8 mouse cellular contexts compared by ENCODE assay signal in the genomic region with DNA sequence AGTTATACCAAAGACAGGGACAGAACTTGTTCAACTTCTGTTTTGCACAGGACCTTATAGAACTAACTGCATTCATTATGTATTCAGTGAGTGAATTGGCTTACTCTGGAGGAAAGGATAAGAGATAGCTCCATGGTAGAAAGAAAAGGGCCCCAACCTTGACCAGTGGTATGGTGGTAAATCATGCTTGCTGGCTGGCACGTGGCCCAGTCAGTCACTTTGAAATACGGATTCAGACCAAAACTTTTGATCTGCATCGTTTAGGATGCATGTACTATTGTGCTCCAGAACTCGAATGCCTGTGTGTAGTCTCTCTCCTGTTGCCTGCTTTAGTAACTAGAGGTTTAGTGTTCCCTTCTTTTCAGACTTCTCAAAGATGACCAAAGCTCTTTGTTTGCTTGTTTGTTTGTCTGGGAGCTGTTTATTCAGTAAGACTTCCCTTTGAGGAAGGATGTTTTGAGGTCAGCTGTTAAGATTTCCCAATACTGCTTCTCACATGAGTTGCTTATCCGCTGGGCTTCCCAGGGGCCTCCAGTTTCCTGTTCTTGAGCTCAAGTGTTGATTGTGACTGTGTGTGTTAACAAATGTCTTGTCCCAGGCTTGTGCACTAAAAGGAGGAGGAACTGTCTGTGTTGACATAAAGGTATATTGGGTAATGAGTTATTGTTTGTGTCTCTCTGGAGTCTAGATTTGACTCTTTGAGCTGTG. TPM values are rescaled to one million over a fixed set of nuclear protein-coding genes. Genes with fewer than 3 reads are reported as not detected.
DNase-seq lines count a peak whose midpoint lies in the region; ATAC-seq and TF ChIP-seq lines count a peak whose summit lies in the region.

No protein-coding gene starts in this region.

- peaks cover 85% of the 10 kb centered on the region for H3K36me3 ChIP-seq in erythroblast, embryonic 14.5 days (ENCODE audit: control insufficient read depth)
- peaks cover 22% of the 10 kb centered on the region for H3K36me3 ChIP-seq in heart, embryonic 12.5 days
- peaks cover 22% of the 10 kb centered on the region for H3K36me3 ChIP-seq in liver, postnatal 0 days (replicated peaks; ENCODE audit: insufficient read depth, low read length)

- H3K27ac ChIP-seq in heart, embryonic 12.5 days (ENCODE audit: poor library complexity, severe bottlenecking), result peak overlapping the region; percentile 63
- H3K27ac ChIP-seq in liver, postnatal 0 days (ENCODE audit: low read depth), result peak overlapping the region; percentile 71

- 46% methylated on average over 5 of the region's 5 CpGs for WGBS in heart, embryonic 12.5 days
- WGBS in liver, postnatal 0 days (ENCODE audit: insufficient replicate concordance), result 10% methylated on average over 5 of the region's 5 CpGs

- H3K9ac ChIP-seq in heart, embryonic 12.5 days, result no peak overlapping the region; the same call in 1 of the 2 replicates
- no peak overlapping the region; the same call in 1 of the 2 replicates for H3K9ac ChIP-seq in liver, postnatal 0 days (replicated peaks)

- ATAC-seq in erythroblast, adult 5-6 weeks (replicated peaks; ENCODE audit: low FRiP score, poor library complexity, severe bottlenecking), result no peak
- ATAC-seq in heart, embryonic 12.5 days (ENCODE audit: insufficient number of reproducible peaks, low FRiP score), result no peak
- ATAC-seq in liver, postnatal 0 days, result peak; percentile 0; the same call in 1 of the 2 replicates

- peaks cover 2% of the 10 kb centered on the region; the same call in 1 of the 2 replicates for H3K9me3 ChIP-seq in erythroblast, embryonic 14.5 days (ENCODE audit: control insufficient read depth, low read length)
- no peaks in the 10 kb centered on the region for H3K9me3 ChIP-seq in heart, embryonic 12.5 days (replicated peaks)
- no peaks in the 10 kb centered on the region for H3K9me3 ChIP-seq in liver, postnatal 0 days (ENCODE audit: low read length)

- H3K4me2 ChIP-seq in heart, embryonic 12.5 days, result peak overlapping the region; percentile 36
- peak overlapping the region; percentile 74 for H3K4me2 ChIP-seq in liver, postnatal 0 days (ENCODE audit: low read depth, low read length)

- H3K27me3 ChIP-seq in erythroblast, embryonic 14.5 days (ENCODE audit: control insufficient read depth), result no peaks in the 10 kb centered on the region
- no peaks in the 10 kb centered on the region for H3K27me3 ChIP-seq in heart, embryonic 12.5 days (replicated peaks)
- H3K27me3 ChIP-seq in liver, postnatal 0 days (ENCODE audit: insufficient read depth, low read length), result no peaks in the 10 kb centered on the region

- TF ChIP-seq CTCF in liver, postnatal 0 days (IDR thresholded peaks at IDR 0.05; ENCODE audit: low read depth), result no peak

- TF ChIP-seq EP300 in liver, postnatal 0 days (IDR thresholded peaks at IDR 0.05; ENCODE audit: low read depth), result peak; percentile 48

- peak; percentile 91 for DNase-seq in 416B (ENCODE audit: low read depth)
- peak; percentile 39 for DNase-seq in liver, postnatal 0 days
- no peak for DNase-seq in frontal cortex, adult 2 months (ENCODE audit: extremely low spot score in 1 of 2, low spot score in 1 of 2)
- DNase-seq in gastrocnemius, adult 18-20 months (ENCODE audit: low spot score), result no peak
- DNase-seq in ovary, adult 18-20 months (ENCODE audit: low spot score), result no peak

- H3K4me3 ChIP-seq in erythroblast, embryonic 14.5 days (replicated peaks), result peak overlapping the region; percentile 93
- no peak overlapping the region; the same call in 1 of the 2 replicates for H3K4me3 ChIP-seq in heart, embryonic 12.5 days
- H3K4me3 ChIP-seq in liver, postnatal 0 days (ENCODE audit: low read depth, low read length), result peak overlapping the region; percentile 85

- H3K4me1 ChIP-seq in erythroblast, embryonic 14.5 days (ENCODE audit: control insufficient read depth), result peaks cover 89% of the 10 kb centered on the region
- H3K4me1 ChIP-seq in heart, embryonic 12.5 days (replicated peaks), result peaks cover 66% of the 10 kb centered on the region
- H3K4me1 ChIP-seq in liver, postnatal 0 days (ENCODE audit: insufficient read depth), result peaks cover 69% of the 10 kb centered on the region

RNA-seq across cellular contexts. Expression of a gene that starts 4.7 kb away (rescaled TPM):
- 58.2 and 72.8 TPM in 2 replicates for polyA plus RNA-seq in erythroblast, embryonic 14.5 days (2012)
- total RNA-seq in erythroblast, adult 5-6 weeks (2015; ENCODE audit: low replicate concordance), result 432 and 436 TPM in 2 replicates
- 440 and 446 TPM in 2 replicates for total RNA-seq in erythroblast, adult 5-6 weeks (2017; ENCODE audit: low replicate concordance)
- 126 and 134 TPM in 2 replicates for polyA plus RNA-seq in heart, embryonic 12.5 days (2016; fragmentation: Nextera tagmentation; extraction: Ambion mirVana)
- polyA plus RNA-seq in liver, postnatal 0 days (2015; fragmentation: Nextera tagmentation; extraction: Ambion mirVana), result 93.5 and 98.9 TPM in 2 replicates
- polyA plus RNA-seq in frontal cortex, adult 2 months (2012; rRNA removed), result 60.4 and 64.3 TPM in 2 replicates
- 100 to 1,000 TPM; 184 to 193 TPM for total RNA-seq in gastrocnemius, adult 18-20 months (2021)

RNA-seq across cellular contexts. Expression of a gene that starts 14.5 kb away (rescaled TPM):
- 3.2 and 3.7 TPM in 2 replicates for polyA plus RNA-seq in erythroblast, embryonic 14.5 days (2012)
- 31.8 and 39.6 TPM in 2 replicates for total RNA-seq in erythroblast, adult 5-6 weeks (2015; ENCODE audit: low replicate concordance)
- 26.8 and 53.9 TPM in 2 replicates for total RNA-seq in erythroblast, adult 5-6 weeks (2017; ENCODE audit: low replicate concordance)
- 37.6 and 38.8 TPM in 2 replicates for polyA plus RNA-seq in heart, embryonic 12.5 days (2016; fragmentation: Nextera tagmentation; extraction: Ambion mirVana)
- 7.7 and 8.2 TPM in 2 replicates for polyA plus RNA-seq in liver, postnatal 0 days (2015; fragmentation: Nextera tagmentation; extraction: Ambion mirVana)
- 14.0 and 15.9 TPM in 2 replicates for polyA plus RNA-seq in frontal cortex, adult 2 months (2012; rRNA removed)
- total RNA-seq in gastrocnemius, adult 18-20 months (2021), result 10 to 100 TPM; 80.0 to 84.8 TPM

RNA-seq across cellular contexts. Expression of a gene that starts 34.2 kb away (rescaled TPM):
- polyA plus RNA-seq in erythroblast, embryonic 14.5 days (2012), result 0.02 TPM in 1 of 2 replicates, not detected in the other
- total RNA-seq in erythroblast, adult 5-6 weeks (2015; ENCODE audit: low replicate concordance), result not detected in 2 replicates
- not detected in 2 replicates for total RNA-seq in erythroblast, adult 5-6 weeks (2017; ENCODE audit: low replicate concordance)
- polyA plus RNA-seq in heart, embryonic 12.5 days (2016; fragmentation: Nextera tagmentation; extraction: Ambion mirVana), result not detected in 2 replicates
- polyA plus RNA-seq in liver, postnatal 0 days (2015; fragmentation: Nextera tagmentation; extraction: Ambion mirVana), result not detected in 2 replicates
- not detected in 2 replicates for polyA plus RNA-seq in frontal cortex, adult 2 months (2012; rRNA removed)
- total RNA-seq in gastrocnemius, adult 18-20 months (2021), result not detected

RNA-seq across cellular contexts. Expression of a gene that starts 35.4 kb away (rescaled TPM):
- 0.63 and 1.1 TPM in 2 replicates for polyA plus RNA-seq in erythroblast, embryonic 14.5 days (2012)
- total RNA-seq in erythroblast, adult 5-6 weeks (2015; ENCODE audit: low replicate concordance), result 226 and 242 TPM in 2 replicates
- total RNA-seq in erythroblast, adult 5-6 weeks (2017; ENCODE audit: low replicate concordance), result 369 and 410 TPM in 2 replicates
- polyA plus RNA-seq in heart, embryonic 12.5 days (2016; fragmentation: Nextera tagmentation; extraction: Ambion mirVana), result 18.8 and 20.4 TPM in 2 replicates
- 12.3 and 13.2 TPM in 2 replicates for polyA plus RNA-seq in liver, postnatal 0 days (2015; fragmentation: Nextera tagmentation; extraction: Ambion mirVana)
- 26.5 and 28.4 TPM in 2 replicates for polyA plus RNA-seq in frontal cortex, adult 2 months (2012; rRNA removed)
- 10 to 100 TPM; 18.0 to 20.3 TPM for total RNA-seq in gastrocnemius, adult 18-20 months (2021)

RNA-seq across cellular contexts. Expression of a gene that starts 58.1 kb away (rescaled TPM):
- 2.8 and 2.9 TPM in 2 replicates for polyA plus RNA-seq in erythroblast, embryonic 14.5 days (2012)
- 38.2 and 40.5 TPM in 2 replicates for total RNA-seq in erythroblast, adult 5-6 weeks (2015; ENCODE audit: low replicate concordance)
- total RNA-seq in erythroblast, adult 5-6 weeks (2017; ENCODE audit: low replicate concordance), result 54.1 and 54.4 TPM in 2 replicates
- polyA plus RNA-seq in heart, embryonic 12.5 days (2016; fragmentation: Nextera tagmentation; extraction: Ambion mirVana), result 67.6 and 73.8 TPM in 2 replicates
- 44.1 and 46.1 TPM in 2 replicates for polyA plus RNA-seq in liver, postnatal 0 days (2015; fragmentation: Nextera tagmentation; extraction: Ambion mirVana)
- 54.0 and 62.4 TPM in 2 replicates for polyA plus RNA-seq in frontal cortex, adult 2 months (2012; rRNA removed)
- total RNA-seq in gastrocnemius, adult 18-20 months (2021), result 10 to 100 TPM; 10.1 to 10.4 TPM

Comparison
In these comparisons a context has a peak if more than half of its experiments do, and no peak if none do; other contexts are left out.
1. DNase-seq: peak in 416B (single experiment) and liver, postnatal 0 days (single experiment); none in frontal cortex, adult 2 months (0 of 2), gastrocnemius, adult 18-20 months (single experiment) and ovary, adult 18-20 months (single experiment).